Mouse (Mus musculus): ENCODE data around the gene Amy1. TPM values are rescaled to one million over a fixed set of nuclear protein-coding genes. Genes with fewer than 3 reads are reported as not detected.
"Not testable (repeated sequence)": the region's sequence is repeated elsewhere in the genome, so short reads cannot be mapped to it uniquely, and the experiment has no call there.

The Amy1 gene
- 3.0 and 3.6 TPM in 2 replicates for polyA plus RNA-seq (2015; fragmentation: Nextera tagmentation; extraction: Ambion mirVana)

DNA sequence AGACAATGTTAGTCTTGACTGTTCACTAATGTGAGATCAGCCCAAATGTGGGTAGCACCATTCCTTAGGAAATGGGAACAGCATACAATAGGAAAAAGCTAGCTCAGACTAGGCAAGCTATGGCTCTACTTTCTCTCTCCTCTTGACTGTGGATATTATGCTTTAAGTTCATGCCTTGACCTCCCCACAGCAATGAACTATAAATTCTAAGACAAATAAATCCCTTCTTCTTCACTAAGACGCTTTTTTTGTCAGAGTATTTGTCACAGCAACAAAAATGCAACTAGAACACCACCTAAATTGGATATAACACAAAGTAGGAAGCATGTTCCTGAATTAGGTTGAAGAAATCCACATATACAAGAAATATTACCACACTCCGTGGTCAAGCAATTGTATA lies at the start of gene Amy1:
TSS of gene Amy1 (minus strand) at position 101 of the 400 bp plus-strand sequence.
- Histone ChIP-seq H3K4me3 (replicated peaks) (no peak within 1 kb of the TSS), H3K36me3 (peaks cover 6% of the 10 kb centered on the region; the same call in 1 of the 2 replicates), H3K9me3 (no peaks in the 10 kb centered on the region), H3K27ac (no peak within 1 kb of the TSS), H3K4me2 (no peak within 1 kb of the TSS), H3K9ac (no peak within 1 kb of the TSS), H3K27me3 (replicated peaks) (no peaks in the 10 kb centered on the region), H3K4me1 (no peaks in the 10 kb centered on the region)
- WGBS: 92% methylated on average over 2 of the region's 2 CpGs
- ATAC-seq (ENCODE audit: insufficient read depth, low FRiP score, low read depth): no peak

DNA sequence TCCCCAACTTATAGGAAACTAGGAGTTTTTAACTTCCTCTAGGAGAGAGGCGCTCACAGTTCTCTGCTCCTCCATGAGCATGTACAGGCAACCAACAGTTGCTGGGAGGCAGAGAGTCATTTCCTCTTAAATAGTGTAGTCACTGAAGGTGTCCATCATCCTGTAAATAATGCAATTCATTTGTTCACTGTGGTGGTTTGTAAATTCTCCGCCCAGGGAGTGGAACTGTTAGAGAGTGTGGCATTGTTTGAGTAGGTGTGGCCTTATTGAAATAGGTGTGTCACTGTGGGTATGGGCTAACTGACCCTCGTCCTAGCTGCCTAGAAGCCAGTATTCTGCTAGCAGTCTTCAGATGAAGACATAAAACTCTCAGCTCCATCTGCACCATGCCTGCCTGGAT lies 47.8 kb upstream of the Amy1 start:
- H3K4me3 ChIP-seq (replicated peaks): no peak overlapping the region
- no peaks in the 10 kb centered on the region for H3K9me3 ChIP-seq
- ATAC-seq (ENCODE audit: insufficient read depth, low FRiP score, low read depth): no peak
- no peak overlapping the region for H3K9ac ChIP-seq
- 70% methylated on average over 3 of the region's 3 CpGs for WGBS
- no peak overlapping the region for H3K4me2 ChIP-seq
- no peak overlapping the region for H3K27ac ChIP-seq
- H3K4me1 ChIP-seq: no peaks in the 10 kb centered on the region
- H3K27me3 ChIP-seq (replicated peaks): no peaks in the 10 kb centered on the region
- no peaks in the 10 kb centered on the region for H3K36me3 ChIP-seq

DNA sequence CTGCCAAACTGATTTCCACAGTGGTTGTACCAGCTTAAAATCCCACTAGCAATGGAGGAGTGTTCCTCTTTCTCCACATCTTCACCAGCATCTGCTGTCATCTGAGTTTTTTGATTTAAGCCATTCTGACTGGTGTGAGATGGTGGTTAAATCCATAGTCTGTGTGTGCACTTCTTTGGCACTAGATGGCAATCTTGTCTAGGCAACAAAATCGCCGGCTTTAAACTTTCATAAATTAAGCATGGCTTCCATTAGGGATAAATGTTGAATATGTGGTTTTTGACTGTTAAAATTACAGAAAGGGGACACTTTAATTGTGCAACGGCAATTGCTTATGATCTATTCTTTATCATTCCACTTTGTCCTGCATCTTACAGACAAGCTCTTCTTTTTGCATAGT lies 44.9 kb upstream of the Amy1 start:
- H3K4me2 ChIP-seq; H3K27me3 ChIP-seq (replicated peaks); H3K4me1 ChIP-seq; H3K4me3 ChIP-seq (replicated peaks); ATAC-seq (ENCODE audit: insufficient read depth, low FRiP score, low read depth); H3K9ac ChIP-seq; H3K9me3 ChIP-seq; H3K27ac ChIP-seq; H3K36me3 ChIP-seq: not testable (repeated sequence)
- 32% methylated on average over 3 of the region's 3 CpGs for WGBS

DNA sequence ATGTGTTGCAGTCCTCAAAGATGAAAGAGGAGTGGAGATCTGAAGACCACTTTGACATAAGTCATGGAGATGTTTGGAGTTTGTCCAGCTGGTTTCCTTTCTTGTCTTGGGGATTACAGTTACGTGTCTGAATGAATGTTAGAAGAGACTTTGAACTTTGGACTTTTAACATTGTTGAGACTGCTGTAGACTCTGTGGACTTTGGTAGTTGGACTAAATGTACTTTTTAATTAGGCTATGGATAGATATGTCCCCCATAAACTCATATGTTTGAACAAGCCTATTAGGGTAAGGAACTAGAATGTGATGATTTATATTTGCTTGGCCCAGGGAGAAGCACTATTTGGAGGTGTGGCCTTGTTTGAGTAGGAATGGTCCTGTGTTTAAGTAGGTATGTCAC lies 33.0 kb upstream of the Amy1 start:
- Histone ChIP-seq H3K4me3 (replicated peaks) (no peak overlapping the region), H3K4me1 (no peaks in the 10 kb centered on the region), H3K27me3 (replicated peaks) (no peaks in the 10 kb centered on the region), H3K4me2 (no peak overlapping the region), H3K9me3 (no peaks in the 10 kb centered on the region), H3K9ac (no peak overlapping the region), H3K27ac (no peak overlapping the region), H3K36me3 (no peaks in the 10 kb centered on the region)
- WGBS: 66% methylated on average over 1 of the region's 1 CpGs
- ATAC-seq (ENCODE audit: insufficient read depth, low FRiP score, low read depth): no peak

DNA sequence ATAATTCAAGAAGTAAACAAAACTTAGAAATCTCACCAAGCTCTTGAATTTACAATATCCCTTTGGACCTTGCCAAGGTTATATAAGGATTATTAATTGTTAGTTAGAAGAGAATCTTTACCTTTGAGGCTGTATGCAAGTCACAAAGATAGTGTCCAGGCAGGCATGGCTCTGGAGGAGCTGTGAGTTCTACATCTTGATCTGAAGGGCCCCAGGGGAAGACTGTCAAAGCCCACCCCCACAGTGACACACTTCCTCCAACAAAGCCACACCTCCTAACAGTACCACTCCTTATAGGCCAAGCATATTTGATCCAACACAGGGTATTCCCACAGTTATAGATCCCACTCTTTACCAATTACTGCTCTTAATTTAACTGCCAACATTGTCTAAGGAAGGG lies 27.7 kb upstream of the Amy1 start:
- no peak overlapping the region for H3K4me3 ChIP-seq (replicated peaks)
- H3K4me2 ChIP-seq: no peak overlapping the region
- no peak overlapping the region for H3K9ac ChIP-seq
- ATAC-seq (ENCODE audit: insufficient read depth, low FRiP score, low read depth): no peak
- H3K27me3 ChIP-seq (replicated peaks): no peaks in the 10 kb centered on the region
- no peak overlapping the region for H3K27ac ChIP-seq
- 0 out of 2 replicates have a peak, but pooled peaks cover 4% of the 10 kb centered on the region for H3K4me1 ChIP-seq
- H3K9me3 ChIP-seq: no peaks in the 10 kb centered on the region
- H3K36me3 ChIP-seq: no peaks in the 10 kb centered on the region

DNA sequence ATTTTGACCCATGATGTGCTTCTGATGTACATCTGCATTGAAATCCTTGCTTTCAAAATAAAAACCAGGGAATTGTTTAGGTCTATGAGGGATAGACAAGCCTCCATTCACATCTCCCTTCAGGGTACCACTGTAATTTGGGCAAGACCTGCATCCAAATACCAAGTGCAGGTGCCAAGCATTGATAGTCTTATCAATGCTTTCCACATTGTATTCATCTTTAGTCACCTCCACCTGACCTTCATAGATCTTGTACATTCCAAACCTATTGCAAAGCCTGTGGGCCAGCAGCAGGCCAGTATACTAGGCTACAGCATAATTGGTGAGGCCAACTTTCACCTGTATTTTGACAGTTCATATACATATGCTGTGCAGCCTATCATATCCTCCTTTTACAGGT lies 25.1 kb upstream of the Amy1 start:
- H3K4me2 ChIP-seq: no peak overlapping the region
- H3K36me3 ChIP-seq: no peaks in the 10 kb centered on the region
- ATAC-seq (ENCODE audit: insufficient read depth, low FRiP score, low read depth): no peak
- H3K9me3 ChIP-seq: no peaks in the 10 kb centered on the region
- H3K27ac ChIP-seq: no peak overlapping the region
- H3K4me3 ChIP-seq (replicated peaks): no peak overlapping the region
- H3K4me1 ChIP-seq: 0 out of 2 replicates have a peak, but pooled peaks cover 4% of the 10 kb centered on the region
- no peaks in the 10 kb centered on the region for H3K27me3 ChIP-seq (replicated peaks)
- no peak overlapping the region for H3K9ac ChIP-seq

DNA sequence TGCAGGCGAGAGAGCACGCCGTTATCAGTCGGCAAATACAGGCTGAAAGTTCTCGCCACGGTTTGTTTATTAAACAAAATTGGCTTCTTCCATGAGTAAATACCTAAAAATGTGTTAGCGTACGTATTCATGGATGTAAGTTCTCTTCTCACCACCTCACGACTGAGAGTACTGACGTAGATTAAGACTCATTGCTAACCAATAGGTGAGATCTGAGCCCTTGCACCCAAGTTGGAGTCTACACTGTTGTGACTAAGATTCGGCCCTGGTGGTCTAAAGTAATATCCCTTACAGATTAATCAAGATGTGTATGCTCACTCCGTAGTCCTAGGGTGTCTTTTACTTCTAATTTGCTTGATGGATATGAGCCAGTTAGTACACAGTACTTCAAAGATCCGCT lies 24.1 kb upstream of the Amy1 start:
- Histone ChIP-seq H3K27ac (peak overlapping the region; percentile 100), H3K4me3 (replicated peaks) (peak overlapping the region; percentile 66), H3K36me3 (no peaks in the 10 kb centered on the region), H3K4me1 (0 out of 2 replicates have a peak, but pooled peaks cover 4% of the 10 kb centered on the region), H3K9me3 (no peaks in the 10 kb centered on the region), H3K9ac (peak overlapping the region; percentile 56), H3K27me3 (replicated peaks) (no peaks in the 10 kb centered on the region), H3K4me2 (peak overlapping the region; percentile 59)
- WGBS: 6% methylated on average over 13 of the region's 13 CpGs
- no peak for ATAC-seq (ENCODE audit: insufficient read depth, low FRiP score, low read depth)

DNA sequence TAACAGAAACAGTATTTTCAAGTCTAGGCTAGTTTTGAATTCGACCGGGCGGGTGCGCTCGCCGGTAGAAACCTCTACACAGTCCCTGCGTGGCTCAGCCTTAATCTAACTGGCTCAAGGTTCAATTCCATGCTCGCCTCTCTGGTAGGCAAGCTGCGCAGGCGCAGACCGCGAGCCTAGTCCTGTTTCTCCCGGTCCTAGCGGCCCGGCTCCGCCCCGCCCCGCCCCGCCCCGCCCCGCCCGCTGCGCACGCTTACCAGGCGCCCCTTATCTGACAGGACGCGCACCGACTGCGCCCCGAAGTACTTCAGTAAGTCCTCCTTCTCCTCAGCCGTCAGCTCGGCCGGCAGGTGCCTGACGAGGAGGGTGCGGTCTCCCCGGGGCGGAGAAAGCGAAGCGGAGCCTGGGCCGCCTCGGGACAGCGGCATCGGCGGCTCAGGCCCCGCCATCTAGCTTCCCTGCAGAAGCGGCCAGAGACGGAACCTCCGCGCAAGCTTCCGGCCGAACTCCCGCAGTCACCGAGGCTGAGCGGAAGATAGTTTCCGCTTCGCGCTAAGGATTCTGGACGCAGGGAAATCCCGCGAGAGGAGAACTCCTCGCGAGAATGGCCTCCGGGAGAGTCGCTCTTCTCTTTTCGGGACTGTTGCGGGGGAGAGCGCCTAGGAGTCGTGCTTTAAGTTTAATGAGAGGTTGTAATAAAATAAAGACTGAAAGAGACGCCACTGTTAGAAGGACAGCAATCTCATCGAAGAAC lies 23.3 kb upstream of the Amy1 start, which contains the start of gene Rnpc3:
TSS of gene Rnpc3 (minus strand) at position 544 of the 754 bp plus-strand sequence.
- peak within 1 kb of the TSS; percentile 100 for H3K27ac ChIP-seq
- no peaks in the 10 kb centered on the region for H3K36me3 ChIP-seq
- under 1% methylated on average over 69 of the region's 70 CpGs for WGBS
- H3K9ac ChIP-seq: peak within 1 kb of the TSS; percentile 79
- H3K27me3 ChIP-seq (replicated peaks): no peaks in the 10 kb centered on the region
- no peaks in the 10 kb centered on the region for H3K9me3 ChIP-seq
- H3K4me1 ChIP-seq: 0 out of 2 replicates have a peak, but pooled peaks cover 4% of the 10 kb centered on the region
- ATAC-seq (ENCODE audit: insufficient read depth, low FRiP score, low read depth): peak; percentile 98
- H3K4me2 ChIP-seq: peak within 1 kb of the TSS; percentile 59
- H3K4me3 ChIP-seq (replicated peaks): peak within 1 kb of the TSS; percentile 66

DNA sequence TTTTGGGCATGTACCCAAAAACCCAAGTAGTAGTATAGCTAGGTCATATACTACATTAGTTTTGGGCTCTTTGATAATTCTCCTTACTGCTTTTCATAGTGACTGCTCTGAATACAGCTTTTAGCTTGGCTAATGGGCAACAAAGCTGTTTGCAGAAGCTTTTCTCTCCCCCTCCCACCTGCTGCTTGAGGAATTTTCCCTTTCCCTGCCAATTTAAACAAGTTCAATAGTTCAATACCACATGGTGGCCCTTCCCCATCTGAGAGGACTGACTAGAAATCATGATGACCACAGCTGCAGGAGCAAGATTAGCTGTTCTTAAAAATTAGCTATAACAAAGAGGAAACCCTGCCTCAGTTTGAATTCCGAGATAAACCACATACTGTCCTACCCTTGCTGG lies 15.7 kb downstream of the Amy1 start:
- 66% methylated on average over 1 of the region's 1 CpGs for WGBS
- Histone ChIP-seq H3K27ac (no peak overlapping the region), H3K9me3 (no peaks in the 10 kb centered on the region)

DNA sequence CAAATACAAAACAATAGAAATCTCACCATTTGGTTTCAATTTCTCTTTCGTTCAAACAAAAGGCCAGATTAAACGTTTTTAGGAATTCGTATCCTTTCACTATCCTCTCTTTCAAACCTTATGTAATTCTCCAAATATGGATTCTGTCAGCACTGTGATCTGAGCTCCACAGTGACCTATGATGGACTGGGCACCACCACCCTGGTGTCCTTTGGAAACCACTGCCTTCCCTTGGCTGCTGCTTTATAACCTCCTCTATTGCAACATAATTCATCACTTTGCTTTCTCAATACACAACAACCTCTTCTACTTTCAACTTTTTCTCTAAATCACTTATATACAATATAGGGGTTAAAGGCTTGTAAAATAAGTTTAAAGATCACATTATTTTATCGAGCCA lies 31.9 kb downstream of the Amy1 start:
- H3K4me3 ChIP-seq (replicated peaks): no peak overlapping the region
- no peaks in the 10 kb centered on the region for H3K4me1 ChIP-seq
- no peaks in the 10 kb centered on the region for H3K27me3 ChIP-seq (replicated peaks)
- no peak overlapping the region for H3K4me2 ChIP-seq
- H3K36me3 ChIP-seq: no peaks in the 10 kb centered on the region
- 61% methylated on average over 4 of the region's 4 CpGs for WGBS
- no peak for ATAC-seq (ENCODE audit: insufficient read depth, low FRiP score, low read depth)
- no peak overlapping the region for H3K27ac ChIP-seq
- no peak overlapping the region for H3K9ac ChIP-seq
- no peaks in the 10 kb centered on the region for H3K9me3 ChIP-seq

More for the DNA sequence above, 15.7 kb downstream of the Amy1 start:
- H3K9ac ChIP-seq: no peak overlapping the region
- no peaks in the 10 kb centered on the region for H3K4me1 ChIP-seq
- H3K4me3 ChIP-seq (replicated peaks): no peak overlapping the region
- no peaks in the 10 kb centered on the region for H3K36me3 ChIP-seq
- H3K27me3 ChIP-seq (replicated peaks): no peaks in the 10 kb centered on the region
- H3K4me2 ChIP-seq: no peak overlapping the region
- no peak for ATAC-seq (ENCODE audit: insufficient read depth, low FRiP score, low read depth)

DNA sequence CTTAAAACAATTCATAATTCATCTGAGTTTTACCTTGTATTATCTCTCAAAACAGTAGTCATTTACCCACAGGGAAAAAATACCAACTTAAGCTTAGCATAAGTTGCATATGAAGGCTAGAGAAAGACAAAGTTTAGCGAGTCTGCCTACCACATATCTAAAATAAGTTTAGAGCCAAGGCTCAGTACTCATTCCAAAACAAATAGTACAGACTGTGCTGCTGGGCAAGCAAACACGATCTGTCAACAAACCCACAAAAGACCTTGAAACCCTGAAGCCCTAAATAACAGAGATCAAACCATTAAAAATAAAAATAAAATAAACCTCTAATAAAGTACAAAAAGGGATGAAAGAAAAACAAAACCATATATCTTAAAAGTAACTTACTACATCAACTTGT lies 32.4 kb downstream of the Amy1 start:
- Histone ChIP-seq H3K27ac (no peak overlapping the region), H3K4me3 (replicated peaks) (no peak overlapping the region), H3K4me2 (no peak overlapping the region), H3K27me3 (replicated peaks) (no peaks in the 10 kb centered on the region), H3K9ac (no peak overlapping the region), H3K36me3 (no peaks in the 10 kb centered on the region), H3K4me1 (no peaks in the 10 kb centered on the region), H3K9me3 (no peaks in the 10 kb centered on the region)
- ATAC-seq (ENCODE audit: insufficient read depth, low FRiP score, low read depth): no peak
- 59% methylated on average over 2 of the region's 2 CpGs for WGBS

DNA sequence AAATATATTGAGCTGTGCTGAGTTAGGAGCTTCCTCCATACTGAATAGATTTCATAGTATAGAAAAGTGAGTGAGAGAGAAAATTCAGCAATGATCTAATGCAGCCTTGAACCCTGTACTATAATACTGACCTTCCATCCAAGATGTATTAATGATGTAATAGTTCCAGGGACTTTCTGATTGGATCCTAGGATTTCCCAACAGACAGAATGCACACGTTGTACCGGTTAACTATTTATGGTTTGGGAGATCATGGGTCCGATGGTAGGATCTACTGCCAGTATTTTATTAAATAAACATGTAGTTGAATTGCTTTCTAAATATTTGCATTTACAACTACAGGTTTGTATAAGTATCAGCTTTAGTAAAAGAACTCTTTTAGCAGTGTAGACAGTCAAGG lies 34.3 kb downstream of the Amy1 start:
- Histone ChIP-seq H3K4me3 (replicated peaks) (no peak overlapping the region), H3K36me3 (no peaks in the 10 kb centered on the region), H3K4me2 (no peak overlapping the region), H3K4me1 (no peaks in the 10 kb centered on the region), H3K9ac (no peak overlapping the region), H3K27ac (no peak overlapping the region), H3K27me3 (replicated peaks) (no peaks in the 10 kb centered on the region), H3K9me3 (no peaks in the 10 kb centered on the region)
- ATAC-seq (ENCODE audit: insufficient read depth, low FRiP score, low read depth): no peak
- 57% methylated on average over 3 of the region's 3 CpGs for WGBS

DNA sequence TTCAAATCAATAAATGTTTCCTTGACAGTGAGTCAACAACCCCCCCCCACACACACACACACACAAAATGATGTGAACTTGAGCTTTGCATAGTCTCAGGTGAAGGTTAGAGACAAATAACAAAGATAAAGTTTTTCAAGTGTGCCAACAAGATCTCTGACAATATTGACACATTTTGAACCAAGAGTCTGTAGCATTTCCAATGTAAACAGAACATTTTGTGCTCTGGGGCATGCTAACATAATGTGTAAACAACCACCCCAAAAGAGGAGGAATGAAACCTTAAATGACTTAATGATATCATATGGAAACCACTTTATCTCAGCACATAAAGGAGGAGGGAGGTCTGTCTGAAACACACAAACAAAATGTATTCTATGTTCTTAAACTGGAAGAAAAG lies 66.8 kb downstream of the Amy1 start:
- Histone ChIP-seq H3K4me2 (no peak overlapping the region), H3K4me1 (no peaks in the 10 kb centered on the region), H3K9ac (no peak overlapping the region), H3K27me3 (replicated peaks) (no peaks in the 10 kb centered on the region), H3K9me3 (no peaks in the 10 kb centered on the region), H3K4me3 (replicated peaks) (no peak overlapping the region), H3K36me3 (no peaks in the 10 kb centered on the region), H3K27ac (no peak overlapping the region)
- peak; percentile 64; the same call in 1 of the 2 replicates for ATAC-seq (ENCODE audit: insufficient read depth, low FRiP score, low read depth)
